Mouse (Mus musculus) bone marrow macrophage, adult 2 months (primary cell): ENCODE data around the gene Rbx1.

Experiments used
- CTCF ChIP-seq: IDR thresholded peaks from 2 replicates; pipeline ENCODE4 v1.5.1; 2012; ENCODE audit warnings: low read depth, mild to moderate bottlenecking, low read length, moderate library complexity
- POLR2A ChIP-seq: IDR thresholded peaks from 2 replicates; pipeline ENCODE4 v1.6.1; 2012; ENCODE audit warnings: mild to moderate bottlenecking, low read depth, low read length, borderline replicate concordance

DNA sequence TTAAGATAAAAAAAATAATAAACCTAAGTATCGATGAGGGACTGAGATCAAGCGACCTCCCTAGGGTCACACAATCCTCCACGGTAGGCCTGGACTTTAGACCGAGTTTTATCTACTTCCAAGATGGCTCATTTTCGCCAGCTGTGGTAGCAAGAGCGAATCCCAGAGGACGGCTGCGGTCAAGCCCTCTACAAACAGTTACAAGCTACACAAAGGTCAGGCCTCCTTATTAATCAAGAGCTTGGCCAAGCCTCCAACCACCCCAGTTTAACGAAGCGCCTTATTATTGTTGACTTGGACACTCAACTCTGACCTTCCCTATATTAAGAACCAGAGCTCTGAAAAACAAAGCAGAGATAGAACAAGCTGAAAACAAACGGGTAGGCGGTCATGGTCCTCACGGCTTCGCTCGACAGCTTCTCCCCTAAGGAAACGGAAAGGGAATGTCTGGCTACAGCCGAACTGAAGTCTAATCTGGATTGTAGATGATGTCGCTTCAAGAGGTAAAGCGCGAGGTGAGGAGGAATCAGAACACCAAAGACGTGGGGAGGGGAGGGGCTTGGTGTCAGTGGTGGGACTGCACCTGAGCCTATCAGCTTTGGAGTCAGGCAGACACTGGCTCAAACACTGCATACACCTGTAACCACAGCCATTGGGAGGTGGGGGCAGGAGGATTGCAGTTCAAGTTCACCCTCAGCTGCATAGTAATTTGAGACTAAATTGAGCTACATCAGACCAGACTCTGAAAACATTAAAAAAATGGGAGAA, 13.5 kb downstream of the Rbx1 start:
- no peak for TF ChIP-seq POLR2A
- TF ChIP-seq CTCF = no peak
